ENCODE assay signal across 22 mouse cellular contexts in genomic region chr2:110726106-110726505, GRCm38 (mm10). TPM values are rescaled to one million over a fixed set of nuclear protein-coding genes. Genes with fewer than 3 reads are reported as not detected.
"Had no signal": no experiment of that assay in that cellular context is flagged by ENCODE, and none has a peak within 500 bp of the region (broad histone marks: within the 10 kb centered on the region; RNA-seq: fewer than 3 reads in every experiment).

No protein-coding gene starts in this region.

- H3K27ac ChIP-seq: midbrain, embryonic 10.5 days; midbrain, embryonic 12.5 days; neural tube, embryonic 13.5 days; neural tube, embryonic 15.5 days had no signal

- H3K4me1 ChIP-seq: midbrain, embryonic 10.5 days; midbrain, embryonic 12.5 days; neural tube, embryonic 13.5 days; neural tube, embryonic 15.5 days had no signal

- H3K4me3 ChIP-seq: midbrain, embryonic 10.5 days; midbrain, embryonic 12.5 days; myocyte; neural tube, embryonic 13.5 days; neural tube, embryonic 15.5 days had no signal

- H3K9ac ChIP-seq: lung, embryonic 14.5 days; midbrain, embryonic 12.5 days; neural tube, embryonic 13.5 days; neural tube, embryonic 15.5 days had no signal

- H3K4me2 ChIP-seq: lung, embryonic 14.5 days; midbrain, embryonic 12.5 days; neural tube, embryonic 13.5 days; neural tube, embryonic 15.5 days had no signal

- H3K36me3 ChIP-seq: midbrain, embryonic 10.5 days; midbrain, embryonic 12.5 days; neural tube, embryonic 13.5 days; neural tube, embryonic 15.5 days had no signal

- DNase-seq: lung, embryonic 14.5 days; lung, postnatal 10 days; lung, postnatal 4 days; midbrain, embryonic 14.5 days; retina, postnatal 1 day; right cerebral cortex, adult 18-20 months; right cerebral cortex, postnatal 25 days; right cerebral cortex, postnatal 4 days; spleen, adult 18-20 months; thymus, adult 18-20 months; thymus, postnatal 14 days; thymus, postnatal 36 days had no signal

- H3K27me3 ChIP-seq: midbrain, embryonic 12.5 days; neural tube, embryonic 13.5 days; neural tube, embryonic 15.5 days had no signal

- ATAC-seq: midbrain, embryonic 16.5 days had no signal

- H3K9me3 ChIP-seq: midbrain, embryonic 10.5 days; midbrain, embryonic 12.5 days; neural tube, embryonic 13.5 days; neural tube, embryonic 15.5 days had no signal

RNA-seq across cellular contexts. Expression of gene Muc15, which starts 5.0 kb away (rescaled TPM):
- polyA plus RNA-seq: lung, embryonic 14.5 days; lung, embryonic 16.5 days; midbrain, embryonic 12.5 days; midbrain, embryonic 14.5 days; myocyte; neural tube, embryonic 11.5 days; neural tube, embryonic 13.5 days; small intestine, adult 2 months; stomach, embryonic 14.5 days had no signal
